Mouse (Mus musculus): ENCODE measurements around the gene Kcne2. TPM values are rescaled to one million over a fixed set of nuclear protein-coding genes. Genes with fewer than 3 reads are reported as not detected.

The Kcne2 gene
- total RNA-seq, 2 experiments from 2014 or later: not detected

Other genes with a start within 250 kb of the Kcne2 start
- 32.7 and 41.0 TPM in 2 replicates for gene Mrps6, start 234.1 kb upstream of the Kcne2 start, total RNA-seq (2014; fragmentation: Nextera tagmentation)
- 14.4 and 15.5 TPM in 2 replicates for gene Mrps6, start 234.1 kb upstream of the Kcne2 start, total RNA-seq (2017)
- gene Gm49711, start 234.1 kb upstream of the Kcne2 start, total RNA-seq (2014; fragmentation: Nextera tagmentation): not detected in 2 replicates
- not detected in 2 replicates for gene Gm49711, start 234.1 kb upstream of the Kcne2 start, total RNA-seq (2017)
- 5.1 and 5.3 TPM in 2 replicates for gene Slc5a3, start 234.1 kb upstream of the Kcne2 start, total RNA-seq (2014; fragmentation: Nextera tagmentation)
- 3.3 and 4.1 TPM in 2 replicates for gene Slc5a3, start 234.1 kb upstream of the Kcne2 start, total RNA-seq (2017)
- gene Smim11, start 8.9 kb downstream of the Kcne2 start, total RNA-seq (2014; fragmentation: Nextera tagmentation): 100 and 115 TPM in 2 replicates
- gene Smim11, start 8.9 kb downstream of the Kcne2 start, total RNA-seq (2017): 120 and 157 TPM in 2 replicates
- gene Fam243, start 29.1 kb downstream of the Kcne2 start, total RNA-seq (2014; fragmentation: Nextera tagmentation): not detected in 2 replicates
- gene Fam243, start 29.1 kb downstream of the Kcne2 start, total RNA-seq (2017): not detected in 2 replicates
- not detected in 2 replicates for gene Kcne1, start 67.1 kb downstream of the Kcne2 start, total RNA-seq (2014; fragmentation: Nextera tagmentation)
- gene Kcne1, start 67.1 kb downstream of the Kcne2 start, total RNA-seq (2017): not detected in 2 replicates
- 6.3 and 11.5 TPM in 2 replicates for gene Rcan1, start 178.5 kb downstream of the Kcne2 start, total RNA-seq (2014; fragmentation: Nextera tagmentation)
- 7.4 and 8.0 TPM in 2 replicates for gene Rcan1, start 178.5 kb downstream of the Kcne2 start, total RNA-seq (2017)
- not detected in 2 replicates for gene Clic6, start 193.3 kb downstream of the Kcne2 start, total RNA-seq (2014; fragmentation: Nextera tagmentation)
- gene Clic6, start 193.3 kb downstream of the Kcne2 start, total RNA-seq (2017): not detected in 2 replicates

Measured in granulocyte monocyte progenitor cell, adult 5-6 weeks (primary cell).